Mouse (Mus musculus) forebrain, embryonic 14.5 days (tissue): Measurements from ENCODE around the gene Tmem132b. TPM values are rescaled to one million over a fixed set of nuclear protein-coding genes. Genes with fewer than 3 reads are reported as not detected.

ENCODE experiments used
- ATAC-seq: fragments of 200-750 bp; cut with Nextera tagmentation; 2 replicates; pipeline ENCODE4 v1.8.0; 2017; ENCODE audit warnings: mild to moderate bottlenecking, moderate library complexity
- DNase-seq: peaks from one replicate; pipeline ENCODE4 v3.0.0-alpha.2; 2015; ENCODE audit warnings: low spot score
- H3K27ac ChIP-seq: fragments of 300-500 bp; sonication (generic); 2 replicates; pipeline ENCODE4 v1.5.1; 2014; ENCODE audit warnings: low read depth, mild to moderate bottlenecking, control low read depth, low read length, moderate library complexity
- H3K27me3 ChIP-seq: fragments of 300-500 bp; sonication (generic); replicated peaks from 2 replicates; pipeline ENCODE4 v1.6.1; 2014; ENCODE audit warnings: low read length, control low read depth, mixed read lengths; ENCODE audit not compliant: control insufficient read depth, insufficient read depth
- H3K36me3 ChIP-seq: fragments of 300-500 bp; sonication (generic); 2 replicates; pipeline ENCODE4 v1.6.1; 2014; ENCODE audit warnings: low read length, control low read depth; ENCODE audit not compliant: control insufficient read depth, insufficient read depth
- H3K4me1 ChIP-seq: fragments of 300-500 bp; sonication (generic); 2 replicates; pipeline ENCODE4 v1.6.1; 2014; ENCODE audit warnings: antibody characterized with exemption, low read length, control low read depth; ENCODE audit not compliant: control insufficient read depth, insufficient read depth
- H3K4me2 ChIP-seq: fragments of 300-500 bp; sonication (generic); 2 replicates; pipeline ENCODE4 v1.6.1; 2014; ENCODE audit warnings: mild to moderate bottlenecking, control low read depth, low read length
- H3K4me3 ChIP-seq: fragments of 300-500 bp; sonication (generic); 2 replicates; pipeline ENCODE4 v1.5.1; 2014; ENCODE audit warnings: low read depth, low read length, control low read depth
- H3K9ac ChIP-seq: fragments of 300-500 bp; sonication (generic); 2 replicates; pipeline ENCODE4 v1.6.1; 2014; ENCODE audit warnings: mild to moderate bottlenecking, low read length, control low read depth, moderate library complexity
- H3K9me3 ChIP-seq: fragments of 300-500 bp; sonication (generic); replicated peaks from 2 replicates; pipeline ENCODE4 v1.6.1; 2016; ENCODE audit warnings: low read length, control low read depth, mixed read lengths; ENCODE audit not compliant: control insufficient read depth
- WGBS: fragments of 180-500 bp; shearing (Covaris S2); extraction: QIAGEN DNeasy Blood & Tissue Kit; methylation state at CpG from one replicate; pipeline ENCODE4 v1.1.7; 2014; 5-methylcytosine and 5-hydroxymethylcytosine counted together
- polyA plus RNA-seq: library from polyadenylated mRNA; unstranded; fragments of >200 nt; fragmentation: Nextera tagmentation; extraction: Ambion mirVana; gene quantifications from 2 replicates; pipeline ENCODE4 v1.2.1, GENCODE M21; 2014

Gene Tmem132b
- polyA plus RNA-seq, 1 experiment from 2014 or later: 3.1 TPM

GRCm38 (mm10) chr5:125526464-125526863 lies 5.1 kb upstream of the Tmem132b start:
- 79% methylated on average over 4 of the region's 4 CpGs for WGBS
- no peak for DNase-seq

DNA sequence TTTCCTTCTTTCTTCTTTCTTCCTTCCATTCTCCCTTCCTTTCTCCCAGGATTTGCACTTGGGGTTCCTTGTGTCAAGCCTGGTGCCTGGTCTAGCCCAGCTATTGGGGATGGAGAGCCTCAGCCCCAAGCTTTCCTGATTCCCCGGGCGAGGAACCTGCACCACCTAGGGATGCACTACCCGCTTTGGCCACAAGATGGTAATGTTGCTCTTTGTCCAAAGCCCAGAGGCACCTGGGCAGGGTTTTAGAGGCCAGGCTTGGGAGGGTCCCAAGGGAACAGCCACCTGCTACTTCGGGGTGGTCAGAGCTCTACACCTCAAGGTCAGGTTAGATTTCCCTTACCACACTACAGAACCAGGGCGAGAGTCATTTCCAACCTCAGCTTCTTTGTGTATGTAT lies 2.5 kb upstream of the Tmem132b start:
- Histone ChIP-seq H3K4me3 (no peak overlapping the region), H3K27me3 (peaks cover 30% of the 10 kb centered on the region), H3K4me1 (peaks cover 5% of the 10 kb centered on the region), H3K4me2 (no peak overlapping the region), H3K36me3 (no peaks in the 10 kb centered on the region), H3K9ac (no peak overlapping the region), H3K9me3 (no peaks in the 10 kb centered on the region; the same call in 1 of the 2 replicates), H3K27ac (no peak overlapping the region)
- ATAC-seq (0 out of 2 replicates have a peak, but pooled peaks have one; percentile 9), DNase-seq (peak; percentile 84)
- WGBS: 3% methylated on average over 5 of the region's 5 CpGs

More at GRCm38 (mm10) chr5:125526464-125526863, 5.1 kb upstream of the Tmem132b start:
- H3K4me2 ChIP-seq: no peak overlapping the region
- no peaks in the 10 kb centered on the region; the same call in 1 of the 2 replicates for H3K9me3 ChIP-seq
- peaks cover 16% of the 10 kb centered on the region for H3K27me3 ChIP-seq
- no peak overlapping the region for H3K27ac ChIP-seq
- no peaks in the 10 kb centered on the region for H3K4me1 ChIP-seq
- H3K36me3 ChIP-seq: 0 out of 2 replicates have a peak, but pooled peaks cover 6% of the 10 kb centered on the region
- no peak for ATAC-seq
- H3K4me3 ChIP-seq: no peak overlapping the region
- no peak overlapping the region for H3K9ac ChIP-seq

GRCm38 (mm10) chr5:125532191-125532544 lies 594 bp downstream of the Tmem132b start:
- peaks cover 38% of the 10 kb centered on the region for H3K27me3 ChIP-seq
- H3K4me2 ChIP-seq: peak overlapping the region; percentile 94
- WGBS: 0% methylated on average over 29 of the region's 30 CpGs

DNA sequence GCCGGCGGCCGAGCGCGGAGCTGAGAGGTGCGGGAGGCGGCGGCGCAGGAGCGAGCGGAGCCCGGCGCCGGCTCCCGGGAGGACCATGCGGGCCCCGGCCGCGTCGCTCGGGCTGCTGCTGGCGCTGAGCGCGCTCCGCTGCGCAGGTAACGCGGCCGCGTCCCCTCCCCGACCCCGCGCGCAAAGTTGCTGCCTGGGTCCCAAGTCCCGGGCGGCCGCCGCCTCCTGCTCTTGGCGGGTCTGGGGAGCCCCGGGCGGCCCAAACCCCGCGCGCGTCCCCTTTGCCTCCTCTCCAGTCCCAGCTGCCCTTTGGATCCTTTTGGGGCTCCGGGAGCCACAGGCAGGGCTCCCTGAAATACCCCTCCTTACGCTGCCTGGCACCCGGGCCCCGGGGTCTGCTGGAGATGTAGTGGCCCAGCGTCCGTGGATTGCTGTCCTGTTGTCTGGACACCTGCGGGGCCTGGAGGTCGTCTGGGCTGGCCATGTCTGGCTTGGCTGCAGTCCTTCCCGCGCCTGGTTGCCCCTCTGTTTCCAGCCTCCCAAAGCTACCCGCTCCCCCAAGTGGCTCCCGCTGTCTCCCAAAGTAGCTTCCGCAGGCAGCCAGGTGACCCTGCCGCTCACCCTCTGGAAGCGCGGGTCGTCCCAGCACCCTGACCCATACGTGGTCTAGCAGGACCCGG lies 1.1 kb downstream of the Tmem132b start:
- Histone ChIP-seq H3K27me3 (peaks cover 38% of the 10 kb centered on the region), H3K9ac (peak overlapping the region; percentile 72), H3K9me3 (no peaks in the 10 kb centered on the region), H3K4me2 (peak overlapping the region; percentile 94), H3K4me1 (peaks cover 14% of the 10 kb centered on the region), H3K27ac (peak overlapping the region; percentile 39; the same call in 1 of the 2 replicates), H3K36me3 (no peaks in the 10 kb centered on the region), H3K4me3 (peak overlapping the region; percentile 54)
- ATAC-seq: peak; percentile 38
- WGBS: 1% methylated on average over 34 of the region's 64 CpGs
- peak; percentile 29 for DNase-seq

More at GRCm38 (mm10) chr5:125532191-125532544, 594 bp downstream of the Tmem132b start:
- Histone ChIP-seq H3K4me1 (peaks cover 14% of the 10 kb centered on the region), H3K27ac (0 out of 2 replicates have a peak overlapping the region, but pooled peaks have one; percentile 39), H3K9me3 (no peaks in the 10 kb centered on the region), H3K4me3 (peak overlapping the region; percentile 54), H3K36me3 (no peaks in the 10 kb centered on the region), H3K9ac (peak overlapping the region; percentile 72)
- DNase-seq (peak; percentile 75), ATAC-seq (peak; percentile 80)

DNA sequence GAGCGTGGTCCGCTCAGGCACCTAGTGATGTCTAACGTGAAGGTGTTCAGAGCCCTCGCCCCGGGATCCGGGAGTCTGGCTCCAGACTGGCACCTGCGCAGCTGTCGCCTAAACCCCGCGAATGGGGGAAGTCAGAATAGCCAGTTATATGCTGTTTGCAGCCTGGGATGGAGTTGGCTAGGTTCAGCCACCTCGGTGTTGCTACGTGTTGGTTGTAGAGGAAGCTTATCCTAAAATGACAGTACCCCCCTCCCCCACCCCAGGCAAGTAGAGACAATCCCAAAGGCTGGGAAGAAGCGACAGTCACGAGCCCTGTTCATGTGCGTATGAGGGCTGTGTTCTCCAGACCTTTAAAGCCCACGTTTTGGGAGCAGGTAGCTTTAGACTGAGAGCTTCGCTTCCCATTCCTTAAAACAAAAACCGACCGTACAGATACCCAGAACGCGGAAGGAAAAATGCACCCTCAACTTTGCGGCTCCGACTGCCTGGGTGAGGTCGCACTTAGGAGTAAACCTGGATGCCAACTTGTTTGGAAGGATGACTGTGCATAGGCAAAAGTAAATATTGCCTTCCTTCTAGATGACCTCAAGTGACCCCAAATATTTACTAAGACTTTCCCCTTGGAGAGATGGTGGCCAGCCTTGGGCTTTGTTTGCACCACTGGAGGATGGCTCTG lies 1.8 kb downstream of the Tmem132b start:
- Histone ChIP-seq H3K36me3 (no peaks in the 10 kb centered on the region), H3K9ac (peak overlapping the region; percentile 72), H3K4me1 (peaks cover 14% of the 10 kb centered on the region), H3K4me3 (peak overlapping the region; percentile 54), H3K4me2 (peak overlapping the region; percentile 94), H3K27ac (no peak overlapping the region), H3K27me3 (peaks cover 35% of the 10 kb centered on the region), H3K9me3 (no peaks in the 10 kb centered on the region)
- ATAC-seq (0 out of 2 replicates have a peak, but pooled peaks have one; percentile 2), DNase-seq (peak; percentile 40)
- WGBS: 2% methylated on average over 24 of the region's 24 CpGs

DNA sequence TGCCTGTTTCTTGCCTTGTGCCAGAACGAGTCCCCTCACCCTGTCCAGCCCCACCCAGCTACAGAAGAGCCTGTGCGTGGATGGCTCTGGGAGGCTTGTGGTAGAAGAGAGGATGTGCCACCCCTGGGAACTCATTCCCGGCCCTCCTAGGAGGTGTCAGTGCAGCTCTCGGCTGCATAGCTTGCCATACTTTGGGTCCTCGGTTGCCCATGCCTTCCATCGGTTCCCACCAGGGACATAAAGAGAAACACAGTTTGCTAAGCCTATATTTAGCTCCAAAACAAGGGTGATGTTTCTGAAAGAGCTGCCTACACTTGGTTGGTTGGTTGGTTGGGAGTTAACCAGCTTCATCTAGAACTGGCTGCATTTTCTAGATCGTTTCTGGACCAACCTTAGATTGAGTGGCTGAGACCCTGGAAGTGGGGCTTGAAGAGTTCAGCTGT lies 2.6 kb downstream of the Tmem132b start:
- no peak overlapping the region for H3K27ac ChIP-seq
- H3K4me3 ChIP-seq: peak overlapping the region; percentile 54
- H3K4me2 ChIP-seq: peak overlapping the region; percentile 94
- peak overlapping the region; percentile 72; the same call in 1 of the 2 replicates for H3K9ac ChIP-seq
- H3K36me3 ChIP-seq: no peaks in the 10 kb centered on the region
- peaks cover 32% of the 10 kb centered on the region for H3K27me3 ChIP-seq
- DNase-seq (no peak), ATAC-seq (no peak)
- peaks cover 14% of the 10 kb centered on the region for H3K4me1 ChIP-seq
- no peaks in the 10 kb centered on the region for H3K9me3 ChIP-seq
- WGBS: 10% methylated on average over 7 of the region's 7 CpGs

GRCm38 (mm10) chr5:125534611-125535324 lies 3.2 kb downstream of the Tmem132b start:
- WGBS: 1% methylated on average over 26 of the region's 26 CpGs
- no peak overlapping the region for H3K27ac ChIP-seq
- no peaks in the 10 kb centered on the region for H3K36me3 ChIP-seq
- H3K27me3 ChIP-seq: peaks cover 32% of the 10 kb centered on the region
- no peaks in the 10 kb centered on the region for H3K9me3 ChIP-seq
- H3K4me1 ChIP-seq: peaks cover 14% of the 10 kb centered on the region
- DNase-seq (peak; percentile 66), ATAC-seq (peak; percentile 30)
- peak overlapping the region; percentile 54 for H3K4me3 ChIP-seq
- peak overlapping the region; percentile 94 for H3K4me2 ChIP-seq
- peak overlapping the region; percentile 29; the same call in 1 of the 2 replicates for H3K9ac ChIP-seq

DNA sequence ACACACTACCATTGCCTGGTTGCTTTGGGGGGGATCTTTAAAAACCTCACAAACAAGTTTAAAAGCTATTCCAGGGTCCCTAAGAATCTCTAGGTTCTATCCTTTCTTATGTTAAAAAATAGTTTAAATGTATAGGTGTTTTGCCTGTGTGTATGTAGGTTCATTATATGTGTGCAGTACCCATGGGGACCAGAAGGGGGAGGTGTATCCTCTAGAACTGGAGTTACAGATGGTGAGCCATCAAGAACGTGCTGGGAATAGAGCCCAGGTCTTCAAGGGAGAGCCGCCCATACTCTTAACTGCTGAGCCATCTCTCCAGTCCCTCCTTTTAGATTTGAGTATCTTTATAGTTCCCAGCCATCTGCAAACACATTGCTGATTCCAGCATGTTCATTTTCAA lies 13.5 kb downstream of the Tmem132b start:
- Histone ChIP-seq H3K4me3 (no peak overlapping the region), H3K36me3 (no peaks in the 10 kb centered on the region), H3K4me1 (peaks cover 2% of the 10 kb centered on the region; the same call in 1 of the 2 replicates), H3K9me3 (no peaks in the 10 kb centered on the region), H3K27me3 (no peaks in the 10 kb centered on the region), H3K27ac (no peak overlapping the region), H3K9ac (no peak overlapping the region), H3K4me2 (no peak overlapping the region)
- DNase-seq (no peak), ATAC-seq (no peak)
- WGBS: 90% methylated on average over 2 of the region's 2 CpGs
